Mouse (Mus musculus): Measurements from ENCODE around the gene Oxsr1.
"Not testable (repeated sequence)": the region's sequence is repeated elsewhere in the genome, so short reads cannot be mapped to it uniquely, and the experiment has no call there.

The Oxsr1 gene

GRCm38 (mm10) chr9:119219667-119220066, 102.6 kb downstream of the Oxsr1 start:
- DNase-seq (ENCODE audit: low spot score in 2 of 2) = no peak

- not testable (repeated sequence) for DNase-seq (ENCODE audit: low spot score in 2 of 2)
Measured at GRCm38 (mm10) chr9:119215341-119215740, 106.9 kb downstream of the Oxsr1 start.

- no peak for DNase-seq (ENCODE audit: low spot score in 2 of 2)
Measured at GRCm38 (mm10) chr9:119214601-119215000, 107.6 kb downstream of the Oxsr1 start.

GRCm38 (mm10) chr9:119212996-119213395, 109.2 kb downstream of the Oxsr1 start:
- no peak for DNase-seq (ENCODE audit: low spot score in 2 of 2)

- no peak for DNase-seq (ENCODE audit: low spot score in 2 of 2)
Measured at GRCm38 (mm10) chr9:119208998-119209397, 113.2 kb downstream of the Oxsr1 start, which contains the start of gene Slc22a13. TSS of gene Slc22a13 (minus strand) at chr9:119209098.

- DNase-seq (ENCODE audit: low spot score in 2 of 2) = no peak
Measured at GRCm38 (mm10) chr9:119207113-119207512, 115.1 kb downstream of the Oxsr1 start.

- no peak for DNase-seq (ENCODE audit: low spot score in 2 of 2)
Measured at GRCm38 (mm10) chr9:119206666-119207065, 115.6 kb downstream of the Oxsr1 start.

- no peak for DNase-seq (ENCODE audit: low spot score in 2 of 2)
Measured at GRCm38 (mm10) chr9:119205756-119206155, 116.5 kb downstream of the Oxsr1 start.

- no peak for DNase-seq (ENCODE audit: low spot score in 2 of 2)
Measured at GRCm38 (mm10) chr9:119203617-119204016, 118.6 kb downstream of the Oxsr1 start.

GRCm38 (mm10) chr9:119201653-119202052, 120.6 kb downstream of the Oxsr1 start:
- DNase-seq (ENCODE audit: low spot score in 2 of 2) = no peak

GRCm38 (mm10) chr9:119199151-119199861, 122.9 kb downstream of the Oxsr1 start:
- DNase-seq (ENCODE audit: low spot score in 2 of 2) = no peak

- DNase-seq (ENCODE audit: low spot score in 2 of 2) = peak in 1 of 2 experiments; percentile 12
Measured at GRCm38 (mm10) chr9:119192202-119192990, 129.8 kb downstream of the Oxsr1 start.

Measured in frontal cortex, postnatal 36 days (tissue).